Mouse (Mus musculus): ENCODE data around the gene Gm20532. TPM values are rescaled to one million over a fixed set of nuclear protein-coding genes. Genes with fewer than 3 reads are reported as not detected.
A peak's percentile ranks its signal among the peaks of the same experiment; 100 is the strongest.

The Gm20532 gene
- total RNA-seq, 2 experiments from 2014 or later, result not detected

DNA sequence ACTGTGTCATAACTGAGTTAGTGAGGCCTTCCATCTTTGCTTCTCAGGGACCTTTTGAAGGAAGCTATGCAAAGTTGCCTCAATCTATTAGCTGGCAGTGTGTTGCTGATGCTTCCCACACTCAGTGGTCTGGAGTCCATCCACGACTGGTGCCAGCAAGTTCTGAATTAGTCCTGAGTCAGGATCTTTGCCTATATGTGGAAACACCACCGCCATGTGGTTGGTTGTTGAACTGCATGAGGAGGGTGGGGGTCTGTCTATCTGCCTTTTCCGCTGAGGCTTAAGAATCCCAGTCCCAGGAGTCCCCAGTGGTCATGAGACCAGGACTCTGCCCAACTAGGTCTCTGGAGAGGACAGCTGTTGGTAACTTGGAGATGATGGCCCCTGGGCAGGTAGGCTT lies 16.4 kb upstream of the Gm20532 start:
- DNase-seq (ENCODE audit: extremely low spot score in 1 of 2, low spot score in 2 of 2), result peak in 1 of 2 experiments; percentile 78
- intact Hi-C loops (cut with DNase I), result no loop called here

DNA sequence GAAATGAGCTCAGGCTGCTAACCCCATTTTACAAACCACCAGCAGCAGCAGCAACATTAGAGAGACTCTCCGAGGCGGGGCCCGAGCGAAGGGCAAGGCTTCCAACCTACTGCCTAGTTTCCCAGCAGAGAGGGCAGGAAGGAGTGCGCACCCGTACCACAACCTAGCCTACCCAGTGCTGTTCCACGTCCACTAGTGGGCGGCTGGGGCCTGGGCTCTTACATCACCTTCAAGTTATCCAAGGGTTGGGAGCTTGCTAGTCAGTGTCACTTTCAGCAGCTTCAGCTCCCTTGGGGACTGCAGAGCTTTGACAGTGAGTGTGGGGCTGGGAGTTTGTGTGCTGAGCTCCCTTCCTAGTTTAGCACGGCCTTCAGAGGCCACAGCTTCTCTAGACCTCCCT lies 15.0 kb upstream of the Gm20532 start:
- DNase-seq (ENCODE audit: extremely low spot score in 1 of 2, low spot score in 2 of 2), result peak in 1 of 2 experiments; percentile 61
- intact Hi-C loops (cut with DNase I), result no loop called here

- intact Hi-C loops (cut with DNase I), result no loop called here
- peak in 1 of 2 experiments; percentile 77 for DNase-seq (ENCODE audit: extremely low spot score in 1 of 2, low spot score in 2 of 2)
Observed at GRCm38 (mm10) chr2:26571826-26572225, 14.6 kb upstream of the Gm20532 start.

DNA sequence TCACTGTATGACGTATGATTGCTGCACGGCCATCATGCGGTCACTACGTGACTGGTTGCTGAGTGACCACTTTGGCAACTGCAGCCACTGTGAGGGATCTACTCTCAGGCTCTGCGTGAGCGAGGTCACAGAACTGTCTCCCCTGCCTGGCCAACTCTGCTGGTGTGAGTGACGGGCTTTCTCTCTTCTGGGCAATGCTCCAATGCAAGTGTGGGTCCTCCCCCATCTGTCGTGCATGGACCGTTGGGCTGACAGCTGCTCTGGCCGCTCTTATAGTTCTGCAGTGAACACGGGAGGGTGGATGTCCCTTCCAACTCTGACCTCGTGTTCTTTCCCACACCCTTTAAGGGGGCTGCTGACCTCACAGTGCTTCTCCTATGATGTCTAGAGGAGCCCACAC lies 13.0 kb upstream of the Gm20532 start:
- intact Hi-C loops (cut with DNase I), result no loop called here
- peak; percentile 36 to 74 for DNase-seq (ENCODE audit: extremely low spot score in 1 of 2, low spot score in 2 of 2)

DNA sequence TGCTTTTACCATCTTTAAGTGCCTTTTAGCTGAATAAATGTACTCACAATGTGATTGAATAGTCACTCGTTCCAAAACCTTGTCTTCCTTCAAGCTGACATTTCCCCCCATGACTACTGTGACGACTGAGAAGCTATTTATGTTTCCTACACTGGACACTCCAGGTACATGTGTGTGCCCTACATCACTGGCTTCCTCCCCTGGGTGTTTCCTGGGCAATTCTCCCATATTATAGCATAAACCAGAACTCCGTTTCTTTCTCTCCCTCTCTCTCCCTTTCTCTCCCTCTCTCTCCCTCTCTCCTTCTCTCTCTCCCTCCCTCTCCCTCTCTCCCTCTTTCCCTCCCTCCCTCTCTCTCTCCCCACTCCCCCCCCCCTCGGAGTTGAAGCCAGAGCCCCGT lies 12.6 kb upstream of the Gm20532 start:
- DNase-seq (ENCODE audit: extremely low spot score in 1 of 2, low spot score in 2 of 2), result no peak

DNA sequence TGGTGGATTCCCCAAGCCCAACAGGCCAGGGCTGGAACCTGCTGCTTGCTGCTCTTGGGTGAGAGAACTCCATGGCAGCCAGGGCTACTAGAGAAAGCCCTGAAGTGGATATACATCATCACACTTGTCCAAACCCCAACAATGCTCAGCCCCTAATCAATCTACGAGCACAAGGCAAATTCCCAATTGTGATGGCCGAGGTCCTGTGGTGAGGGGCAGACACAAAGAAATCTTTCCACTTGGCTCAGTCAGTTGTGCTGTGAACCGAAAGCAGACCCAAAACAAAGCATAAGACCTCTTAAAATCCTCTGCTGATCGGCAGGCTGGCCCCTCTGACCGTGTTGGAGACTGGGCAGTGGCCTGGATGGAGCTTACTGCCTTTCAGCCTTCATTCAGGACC lies 11.6 kb upstream of the Gm20532 start:
- intact Hi-C loops (cut with DNase I), result no loop called here
- DNase-seq (ENCODE audit: extremely low spot score in 1 of 2, low spot score in 2 of 2), result no peak

More for the DNA sequence above, 12.6 kb upstream of the Gm20532 start:
- intact Hi-C loops (cut with DNase I), result no loop called here

GRCm38 (mm10) chr2:26575378-26575777 lies 11.1 kb upstream of the Gm20532 start:
- DNase-seq (ENCODE audit: extremely low spot score in 1 of 2, low spot score in 2 of 2), result no peak
- intact Hi-C loops (cut with DNase I), result no loop called here

- peak in 1 of 2 experiments; percentile 87 for DNase-seq (ENCODE audit: extremely low spot score in 1 of 2, low spot score in 2 of 2)
- intact Hi-C loops (cut with DNase I), result no loop called here
Observed at GRCm38 (mm10) chr2:26575865-26576264, 10.6 kb upstream of the Gm20532 start.

DNA sequence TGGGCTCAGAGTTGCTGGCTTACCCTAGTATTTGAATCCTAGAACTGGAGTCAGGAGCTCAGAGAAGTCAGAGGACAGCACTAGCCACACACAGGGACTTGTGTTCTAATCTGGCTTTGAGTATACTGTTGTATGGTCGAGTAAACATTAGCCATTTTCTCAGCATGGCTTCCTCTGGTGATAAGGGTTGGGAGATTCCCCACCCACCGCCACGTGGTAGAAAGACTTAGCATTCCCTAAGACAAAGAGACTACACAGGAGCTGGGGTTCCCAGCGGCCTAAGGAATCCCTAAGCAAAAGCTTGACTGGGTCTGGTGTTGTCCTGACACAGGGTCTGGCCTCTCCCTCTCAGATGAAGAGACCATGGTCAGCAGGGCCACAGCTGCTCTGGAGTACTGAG lies 10.0 kb upstream of the Gm20532 start:
- intact Hi-C loops (cut with DNase I), result no loop called here

DNA sequence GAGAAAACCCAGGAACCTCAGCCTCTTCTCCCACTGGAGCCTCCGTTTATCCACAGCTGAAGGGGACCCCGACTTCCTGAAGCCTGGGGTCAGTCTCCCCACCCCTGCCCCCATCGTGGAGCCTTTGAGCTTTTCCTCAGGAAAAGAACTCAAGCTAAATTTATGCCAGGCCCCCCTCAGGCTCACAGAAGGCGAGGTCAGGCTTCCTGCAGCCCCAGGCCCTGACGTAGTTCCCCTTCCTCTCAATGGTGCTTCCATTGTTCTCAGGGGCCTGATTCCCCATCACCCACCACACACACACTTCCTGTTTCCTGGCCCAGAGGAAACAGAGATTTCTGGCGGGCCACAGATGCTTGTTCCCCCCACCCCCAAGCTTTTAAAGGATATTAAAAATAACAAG lies 8.1 kb upstream of the Gm20532 start:
- intact Hi-C loops (cut with DNase I), result no loop called here
- peak in 1 of 2 experiments; percentile 86 for DNase-seq (ENCODE audit: extremely low spot score in 1 of 2, low spot score in 2 of 2)

More for the DNA sequence above, 10.0 kb upstream of the Gm20532 start:
- no peak for DNase-seq (ENCODE audit: extremely low spot score in 1 of 2, low spot score in 2 of 2)

- intact Hi-C loops (cut with DNase I), result no loop called here
- peak in 1 of 2 experiments; percentile 20 for DNase-seq (ENCODE audit: extremely low spot score in 1 of 2, low spot score in 2 of 2)
Observed at GRCm38 (mm10) chr2:26579714-26580113, 6.7 kb upstream of the Gm20532 start, which contains the start of gene Egfl7. TSS of gene Egfl7 (plus strand) at chr2:26580014.

DNA sequence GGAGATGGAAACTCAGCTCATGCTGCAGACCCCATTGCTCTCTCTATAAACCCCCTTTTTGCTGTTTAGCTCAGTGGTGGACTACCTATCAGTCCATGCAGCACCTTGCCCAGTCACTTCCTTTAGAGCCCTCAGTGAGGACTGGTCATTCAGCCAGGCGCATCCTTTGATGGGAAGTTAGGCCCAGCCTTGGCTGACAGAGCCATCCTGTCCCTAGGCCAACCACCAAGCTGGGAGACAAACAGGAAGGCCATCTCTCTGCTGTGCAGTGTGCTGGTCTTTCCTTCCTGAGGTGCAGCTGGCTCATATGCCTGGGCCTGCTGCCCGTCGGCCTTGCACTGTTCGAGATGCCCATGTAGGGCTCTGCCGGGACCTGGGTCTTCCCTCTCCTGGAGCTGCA lies 5.7 kb upstream of the Gm20532 start:
- intact Hi-C loops (cut with DNase I), result no loop called here
- peak in 1 of 2 experiments; percentile 43 for DNase-seq (ENCODE audit: extremely low spot score in 1 of 2, low spot score in 2 of 2)

DNA sequence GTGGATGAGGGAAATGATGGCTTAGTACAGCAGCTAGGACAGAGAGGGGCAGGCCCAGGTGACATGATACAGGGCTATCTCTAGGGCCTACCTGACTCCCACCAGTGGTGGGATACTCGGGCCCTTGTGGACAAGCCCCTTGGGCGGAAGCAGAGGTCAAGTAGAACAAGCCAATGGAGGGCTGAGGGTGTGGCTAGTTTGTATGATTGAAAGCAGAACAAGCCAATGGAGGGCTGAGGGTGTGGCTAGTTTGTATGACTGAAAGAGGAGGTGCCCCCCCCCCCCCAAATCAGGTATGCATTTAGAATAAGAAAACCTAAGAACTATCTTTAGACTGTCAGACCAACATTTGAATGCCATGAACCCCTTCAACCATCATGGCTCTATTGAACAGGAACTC lies 4.2 kb upstream of the Gm20532 start:
- intact Hi-C loops (cut with DNase I), result no loop called here
- peak in 1 of 2 experiments; percentile 60 for DNase-seq (ENCODE audit: extremely low spot score in 1 of 2, low spot score in 2 of 2)

DNA sequence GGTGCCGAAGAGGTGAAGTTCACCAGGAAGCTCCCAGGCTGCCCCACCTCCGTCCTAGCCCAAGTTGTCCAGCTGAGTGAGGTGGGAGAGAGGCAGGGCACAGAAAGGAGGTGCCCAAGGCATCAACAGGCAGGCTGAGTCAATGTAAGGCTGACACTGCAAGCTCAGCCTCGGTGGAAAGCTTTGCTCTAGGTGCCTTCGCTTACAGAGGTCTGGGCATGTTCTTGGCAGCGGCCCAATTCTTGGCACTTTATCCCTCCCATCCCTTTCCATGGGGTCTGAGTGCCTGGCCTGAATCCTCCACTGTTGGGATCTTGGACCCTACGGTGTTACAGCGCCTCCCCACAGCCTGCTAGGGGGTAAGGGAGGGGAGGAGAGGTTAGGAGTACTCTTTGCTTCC lies 3.7 kb upstream of the Gm20532 start:
- peak in 1 of 2 experiments; percentile 55 for DNase-seq (ENCODE audit: extremely low spot score in 1 of 2, low spot score in 2 of 2)
- intact Hi-C loops (cut with DNase I), result no loop called here

DNA sequence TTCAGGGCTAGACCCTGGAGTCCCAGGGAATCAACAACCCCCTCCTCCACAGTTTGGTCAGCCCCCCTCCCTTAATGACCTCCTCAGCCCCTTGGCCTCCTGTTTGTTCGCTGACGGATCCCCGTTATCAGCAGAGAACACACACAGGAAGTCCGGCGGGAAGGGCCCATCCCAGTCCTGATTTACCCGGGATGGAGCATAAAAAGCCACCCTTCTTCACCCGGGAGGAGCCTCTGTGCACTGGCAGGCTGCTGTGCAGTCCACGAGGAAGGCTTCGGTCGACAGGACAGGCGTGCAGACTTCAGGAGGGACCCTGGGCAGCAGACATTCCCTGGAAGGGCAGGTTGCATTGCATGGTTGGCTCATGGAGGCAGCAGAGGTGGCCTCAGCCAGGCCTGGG lies 2.8 kb upstream of the Gm20532 start:
- DNase-seq (ENCODE audit: extremely low spot score in 1 of 2, low spot score in 2 of 2), result peak in 1 of 2 experiments; percentile 80
- intact Hi-C loops (cut with DNase I), result no loop called here

- no peak for DNase-seq (ENCODE audit: extremely low spot score in 1 of 2, low spot score in 2 of 2)
- intact Hi-C loops (cut with DNase I), result no loop called here
Observed at GRCm38 (mm10) chr2:26585713-26586112, 726 bp upstream of the Gm20532 start.

- intact Hi-C loops (cut with DNase I), result no loop called here
- DNase-seq (ENCODE audit: extremely low spot score in 1 of 2, low spot score in 2 of 2), result peak in 1 of 2 experiments; percentile 63
Observed at GRCm38 (mm10) chr2:26587044-26587405, 586 bp downstream of the Gm20532 start.

- DNase-seq (ENCODE audit: extremely low spot score in 1 of 2, low spot score in 2 of 2), result peak in 1 of 2 experiments; percentile 43
- intact Hi-C loops (cut with DNase I), result no loop called here
Observed at GRCm38 (mm10) chr2:26588573-26588972, 2.1 kb downstream of the Gm20532 start.

DNA sequence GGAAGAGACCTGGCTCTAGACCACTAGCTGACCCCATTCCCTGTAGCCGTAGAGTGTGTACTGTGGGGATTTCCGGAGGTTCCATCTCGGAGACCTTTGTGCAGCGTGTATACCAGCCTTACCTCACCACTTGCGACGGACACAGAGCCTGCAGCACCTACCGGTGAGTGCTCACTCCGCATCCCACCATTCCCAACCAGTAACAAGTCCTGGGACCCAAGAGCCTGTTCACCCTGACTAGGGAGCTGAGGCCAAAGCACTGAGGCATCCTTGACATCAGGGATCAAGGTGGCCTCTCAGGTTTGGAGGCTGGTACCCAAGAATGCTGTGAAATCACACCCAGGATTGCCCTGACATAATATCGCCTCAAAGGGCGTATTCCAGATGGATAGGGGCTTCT lies 2.8 kb downstream of the Gm20532 start:
- intact Hi-C loops (cut with DNase I), result no loop called here
- no peak for DNase-seq (ENCODE audit: extremely low spot score in 1 of 2, low spot score in 2 of 2)

GRCm38 (mm10) chr2:26590282-26590681 lies 3.8 kb downstream of the Gm20532 start:
- DNase-seq (ENCODE audit: extremely low spot score in 1 of 2, low spot score in 2 of 2), result no peak
- intact Hi-C loops (cut with DNase I), result no loop called here

DNA sequence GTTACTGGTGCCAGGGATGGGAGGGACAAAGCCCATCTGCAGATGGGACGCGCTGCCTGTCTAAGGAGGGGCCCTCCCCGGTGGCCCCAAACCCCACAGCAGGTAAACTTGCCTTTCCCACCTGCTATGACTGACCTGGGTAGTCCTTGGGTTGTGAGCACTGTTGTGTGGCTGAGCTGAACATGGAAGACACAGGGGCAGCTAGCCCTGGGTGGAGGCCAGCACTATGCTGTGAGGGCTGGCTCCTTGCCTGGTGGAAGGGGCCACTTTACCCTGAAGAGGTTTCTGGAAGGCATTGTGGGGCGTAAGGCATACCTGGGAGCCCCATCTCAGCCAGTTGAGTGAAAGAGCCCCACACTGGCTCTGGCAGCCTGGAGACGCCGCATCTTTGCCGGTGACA lies 4.5 kb downstream of the Gm20532 start:
- intact Hi-C loops (cut with DNase I), result no loop called here
- no peak for DNase-seq (ENCODE audit: extremely low spot score in 1 of 2, low spot score in 2 of 2)
